ENCODE assay signal across 16 mouse cellular contexts in genomic region chr15:5118626-5119025, GRCm38 (mm10). TPM values are rescaled to one million over a fixed set of nuclear protein-coding genes. Genes with fewer than 3 reads are reported as not detected.
DNase-seq lines count a peak whose midpoint lies in the region; ATAC-seq and TF ChIP-seq lines count a peak whose summit lies in the region.
"Had no signal": no experiment of that assay in that cellular context is flagged by ENCODE, and none has a peak within 500 bp of the region (broad histone marks: within the 10 kb centered on the region; RNA-seq: fewer than 3 reads in every experiment).

No protein-coding gene starts in this region.

- H3K4me2 ChIP-seq in limb, embryonic 13.5 days (replicated peaks), result peak overlapping the region; percentile 5; the same call in 1 of the 2 replicates
- peak overlapping the region; percentile 71 for H3K4me2 ChIP-seq in liver, embryonic 15.5 days

- TF ChIP-seq EP300 in MEL (IDR thresholded peaks at IDR 0.05; ENCODE audit: low read depth in 1 of 2, low read length in 2 of 2), result no peak

- H3K4me1 ChIP-seq in limb, embryonic 13.5 days, result peaks cover 21% of the 10 kb centered on the region
- peaks cover 13% of the 10 kb centered on the region for H3K4me1 ChIP-seq in limb, embryonic 10.5 days
- peaks cover 2 to 16% of the 10 kb centered on the region in 2 experiments; a peak in 3 of 4 replicates for H3K4me1 ChIP-seq in MEL (ENCODE audit: control insufficient read depth in 1 of 2, insufficient read depth in 2 of 2, low read length in 2 of 2)
- peaks cover 53% of the 10 kb centered on the region for H3K4me1 ChIP-seq in liver, embryonic 15.5 days (replicated peaks)

- H3K36me3 ChIP-seq in limb, embryonic 13.5 days, result peaks cover 59% of the 10 kb centered on the region
- H3K36me3 ChIP-seq in limb, embryonic 10.5 days, result peaks cover 65% of the 10 kb centered on the region
- peaks cover 25 to 37% of the 10 kb centered on the region in 2 experiments for H3K36me3 ChIP-seq in MEL (ENCODE audit: control insufficient read depth in 1 of 2, insufficient read depth in 2 of 2, low read length in 2 of 2)
- peaks cover 62% of the 10 kb centered on the region for H3K36me3 ChIP-seq in liver, embryonic 15.5 days (replicated peaks)

- no peaks in the 10 kb centered on the region for H3K9me3 ChIP-seq in limb, embryonic 13.5 days
- H3K9me3 ChIP-seq in limb, embryonic 10.5 days (replicated peaks), result no peaks in the 10 kb centered on the region
- H3K9me3 ChIP-seq in MEL (replicated peaks; ENCODE audit: insufficient read depth, low read length), result no peaks in the 10 kb centered on the region
- no peaks in the 10 kb centered on the region for H3K9me3 ChIP-seq in liver, embryonic 15.5 days (replicated peaks)
- H3K9me3 ChIP-seq: neural tube, embryonic 13.5 days had no signal

- TF ChIP-seq CTCF in MEL (IDR thresholded peaks at IDR 0.05 in 2 of 3, conservative IDR thresholded peaks at IDR 0.05 in 1 of 3; ENCODE audit: control insufficient read depth in 1 of 3, insufficient read depth in 1 of 3, low read depth in 2 of 3, low read length in 3 of 3, poor library complexity in 1 of 3, severe bottlenecking in 1 of 3), result no peak

- H3K79me2 ChIP-seq in MEL (ENCODE audit: control insufficient read depth, insufficient read depth, low read length, poor library complexity), result peaks cover 36% of the 10 kb centered on the region

- no peaks in the 10 kb centered on the region for H3K27me3 ChIP-seq in limb, embryonic 13.5 days
- no peaks in the 10 kb centered on the region for H3K27me3 ChIP-seq in limb, embryonic 10.5 days (ENCODE audit: low read depth, poor library complexity, severe bottlenecking)
- H3K27me3 ChIP-seq in MEL (ENCODE audit: control insufficient read depth in 1 of 2, insufficient read depth in 2 of 2, low read length in 2 of 2), result no peaks in the 10 kb centered on the region
- H3K27me3 ChIP-seq in liver, embryonic 15.5 days, result no peaks in the 10 kb centered on the region
- H3K27me3 ChIP-seq: neural tube, embryonic 13.5 days had no signal

- peak; percentile 67 for DNase-seq in heart, adult 11 months
- DNase-seq in heart, postnatal 25 days (ENCODE audit: low spot score), result no peak
- DNase-seq in limb, embryonic 10.5 days (ENCODE audit: low spot score), result no peak
- no peak for DNase-seq in MEL (ENCODE audit: low read depth, low spot score)
- no peak for DNase-seq in cerebellum, postnatal 25 days
- DNase-seq in right cerebral cortex, postnatal 10 days (ENCODE audit: low spot score in 2 of 2), result no peak
- DNase-seq: cerebellum, postnatal 14 days; heart, adult 18-20 months; heart, postnatal 14 days; kidney, adult 8-10 months; left cerebral cortex, postnatal 4 days had no signal

- 89% methylated on average over 9 of the region's 9 CpGs for WGBS in limb, embryonic 13.5 days
- 89% methylated on average over 9 of the region's 9 CpGs for WGBS in limb, embryonic 10.5 days
- WGBS in liver, embryonic 15.5 days (ENCODE audit: insufficient replicate concordance), result 59% methylated on average over 9 of the region's 9 CpGs

- TF ChIP-seq RAD21 in MEL (IDR thresholded peaks at IDR 0.05; ENCODE audit: low read depth, low read length), result no peak

- ATAC-seq in limb, embryonic 13.5 days (ENCODE audit: low FRiP score, low read depth), result no peak
- ATAC-seq in liver, embryonic 15.5 days (ENCODE audit: insufficient read depth), result no peak
- ATAC-seq: hindbrain, postnatal 0 days had no signal

- no peak overlapping the region for H3K4me3 ChIP-seq in limb, embryonic 13.5 days
- H3K4me3 ChIP-seq in limb, embryonic 10.5 days, result no peak overlapping the region
- peak overlapping the region; percentile 61 to 85 for H3K4me3 ChIP-seq in MEL (ENCODE audit: control insufficient read depth in 1 of 2, insufficient read depth in 1 of 2, low read depth in 2 of 2, low read length in 2 of 2)
- H3K4me3 ChIP-seq in liver, embryonic 15.5 days (replicated peaks), result peak overlapping the region; percentile 85

- TF ChIP-seq POLR2A in MEL (IDR thresholded peaks at IDR 0.05; ENCODE audit: control insufficient read depth in 1 of 2, insufficient read depth in 1 of 2, low read depth in 1 of 2, low read length in 2 of 2, poor library complexity in 1 of 2), result no peak; a peak in 1 of 4 replicates

- no peak overlapping the region for H3K9ac ChIP-seq in limb, embryonic 13.5 days
- peak overlapping the region; percentile 96 for H3K9ac ChIP-seq in MEL (ENCODE audit: control insufficient read depth, low read depth, low read length, poor library complexity, severe bottlenecking)
- 0 out of 2 replicates have a peak overlapping the region, but pooled peaks have one; percentile 2 for H3K9ac ChIP-seq in liver, embryonic 15.5 days

- no peak overlapping the region for H3K27ac ChIP-seq in limb, embryonic 13.5 days
- H3K27ac ChIP-seq in limb, embryonic 10.5 days, result no peak overlapping the region
- peak overlapping the region; percentile 36 for H3K27ac ChIP-seq in MEL (ENCODE audit: control insufficient read depth, low read depth, low read length)
- H3K27ac ChIP-seq in liver, embryonic 15.5 days (replicated peaks), result no peak overlapping the region; the same call in 1 of the 2 replicates
- H3K27ac ChIP-seq: hindbrain, postnatal 0 days; neural tube, embryonic 13.5 days; stomach, postnatal 0 days had no signal

- intact Hi-C loops in heart, postnatal 25 days (cut with DNase I), result no loop called here

TF ChIP-seq in MEL, 35 proteins besides CTCF, POLR2A, EP300 and RAD21:
- TF ChIP-seq TBP (IDR thresholded peaks at IDR 0.05; ENCODE audit: low read depth, low read length), result no peak
- TF ChIP-seq ELF1 (IDR thresholded peaks at IDR 0.05; ENCODE audit: low read depth, low read length), result no peak
- TF ChIP-seq GABPA (IDR thresholded peaks at IDR 0.05; ENCODE audit: low read depth, low read length), result no peak
- no peak for TF ChIP-seq USF2 (IDR thresholded peaks at IDR 0.05; ENCODE audit: borderline replicate concordance in 1 of 2, insufficient read depth in 1 of 2, low read depth in 1 of 2, low read length in 2 of 2)
- no peak for TF ChIP-seq HCFC1 (IDR thresholded peaks at IDR 0.05; ENCODE audit: low read depth, low read length)
- TF ChIP-seq ETS1 (IDR thresholded peaks at IDR 0.05; ENCODE audit: low read depth, low read length), result no peak
- TF ChIP-seq CHD2 (IDR thresholded peaks at IDR 0.05; ENCODE audit: low read length), result no peak
- no peak for TF ChIP-seq KAT2A (conservative IDR thresholded peaks at IDR 0.05; ENCODE audit: low read depth, low read length)
- no peak for TF ChIP-seq SIN3A (IDR thresholded peaks at IDR 0.05; ENCODE audit: low read length)
- no peak for TF ChIP-seq TCF12 (IDR thresholded peaks at IDR 0.05; ENCODE audit: low read depth, low read length)
- TF ChIP-seq MAX (IDR thresholded peaks at IDR 0.05; ENCODE audit: low read length), result no peak
- TF ChIP-seq CHD1 (IDR thresholded peaks at IDR 0.05; ENCODE audit: low read depth, low read length), result no peak
- TF ChIP-seq MYC (IDR thresholded peaks at IDR 0.05; ENCODE audit: low read depth, low read length), result no peak
TF ChIP-seq in MEL: peak in this region for 0.

RNA-seq across cellular contexts. Expression of gene Rpl37, which starts 2.2 kb away (rescaled TPM):
- 100 to 1,000 TPM; 178 to 197 TPM for total RNA-seq in heart, postnatal 25 days (2021)
- polyA plus RNA-seq in limb, embryonic 13.5 days (2015; fragmentation: Nextera tagmentation; extraction: Ambion mirVana), result 562 and 563 TPM in 2 replicates
- 460 and 572 TPM in 2 replicates for polyA plus RNA-seq in limb, embryonic 10.5 days (2016; fragmentation: Nextera tagmentation; extraction: Ambion mirVana)
- 1,625 and 1,669 TPM in 2 replicates for total RNA-seq in MEL (2012; rRNA removed)
- 1,000 to 10,000 TPM in 1 of 2 experiments, 100 to 1,000 TPM in 1; 923 to 1,012 TPM for polyA plus RNA-seq in MEL (2012; ENCODE audit: insufficient read depth in 1 of 2, insufficient read length in 2 of 2, low read depth in 1 of 2, low replicate concordance in 2 of 2, missing spikeins in 1 of 2)
- 195 and 292 TPM in 2 replicates for polyA plus RNA-seq in liver, embryonic 15.5 days (2015; fragmentation: Nextera tagmentation; extraction: Ambion mirVana)

RNA-seq across cellular contexts. Expression of gene Card6, which starts 10.3 kb away (rescaled TPM):
- total RNA-seq in heart, postnatal 25 days (2021), result 1 to 10 TPM; 6.8 to 7.0 TPM
- 0.57 and 0.64 TPM in 2 replicates for polyA plus RNA-seq in limb, embryonic 13.5 days (2015; fragmentation: Nextera tagmentation; extraction: Ambion mirVana)
- polyA plus RNA-seq in limb, embryonic 10.5 days (2016; fragmentation: Nextera tagmentation; extraction: Ambion mirVana), result 0.49 and 0.95 TPM in 2 replicates
- 0.08 and 0.26 TPM in 2 replicates for total RNA-seq in MEL (2012; rRNA removed)
- polyA plus RNA-seq in MEL (2012; ENCODE audit: insufficient read depth in 1 of 2, insufficient read length in 2 of 2, low read depth in 1 of 2, low replicate concordance in 2 of 2, missing spikeins in 1 of 2), result under 1 TPM in 1 of 2 experiments, not detected in 1; 0.13 TPM
- 1.2 and 1.6 TPM in 2 replicates for polyA plus RNA-seq in liver, embryonic 15.5 days (2015; fragmentation: Nextera tagmentation; extraction: Ambion mirVana)

RNA-seq across cellular contexts. Expression of gene Prkaa1, which starts 25.0 kb away (rescaled TPM):
- total RNA-seq in heart, postnatal 25 days (2021), result 10 to 100 TPM; 12.8 to 15.2 TPM
- 15.2 and 16.8 TPM in 2 replicates for polyA plus RNA-seq in limb, embryonic 13.5 days (2015; fragmentation: Nextera tagmentation; extraction: Ambion mirVana)
- 15.0 and 16.2 TPM in 2 replicates for polyA plus RNA-seq in limb, embryonic 10.5 days (2016; fragmentation: Nextera tagmentation; extraction: Ambion mirVana)
- 18.3 and 20.0 TPM in 2 replicates for total RNA-seq in MEL (2012; rRNA removed)
- 10 to 100 TPM in 1 of 2 experiments, not detected in 1; 23.0 TPM for polyA plus RNA-seq in MEL (2012; ENCODE audit: insufficient read depth in 1 of 2, insufficient read length in 2 of 2, low read depth in 1 of 2, low replicate concordance in 2 of 2, missing spikeins in 1 of 2)
- 11.4 and 12.2 TPM in 2 replicates for polyA plus RNA-seq in liver, embryonic 15.5 days (2015; fragmentation: Nextera tagmentation; extraction: Ambion mirVana)

RNA-seq across cellular contexts. Expression of gene C7, which starts 55.1 kb away (rescaled TPM):
- 1 to 10 TPM; 1.6 to 2.3 TPM for total RNA-seq in heart, postnatal 25 days (2021)
- polyA plus RNA-seq in limb, embryonic 13.5 days (2015; fragmentation: Nextera tagmentation; extraction: Ambion mirVana), result 0.09 TPM in 1 of 2 replicates, not detected in the other
- polyA plus RNA-seq in limb, embryonic 10.5 days (2016; fragmentation: Nextera tagmentation; extraction: Ambion mirVana), result 0.05 TPM in 1 of 2 replicates, not detected in the other
- total RNA-seq in MEL (2012; rRNA removed), result not detected in 2 replicates
- not detected for polyA plus RNA-seq in MEL (2012; ENCODE audit: insufficient read depth in 1 of 2, insufficient read length in 2 of 2, low read depth in 1 of 2, low replicate concordance in 2 of 2, missing spikeins in 1 of 2)
- not detected in 2 replicates for polyA plus RNA-seq in liver, embryonic 15.5 days (2015; fragmentation: Nextera tagmentation; extraction: Ambion mirVana)
- polyA plus RNA-seq: neural tube, embryonic 13.5 days had no signal

Comparison
In these comparisons a context has a peak if more than half of its experiments do, and no peak if none do; other contexts are left out.
1. H3K4me3 ChIP-seq: peak in MEL (2 of 2) and liver, embryonic 15.5 days (single experiment); none in limb, embryonic 13.5 days (single experiment) and limb, embryonic 10.5 days (single experiment).